Mouse (Mus musculus): ENCODE measurements around the gene Gm49396. TPM values are rescaled to one million over a fixed set of nuclear protein-coding genes. Genes with fewer than 3 reads are reported as not detected.
A peak's percentile ranks its signal among the peaks of the same experiment; 100 is the strongest.

Gene Gm49396
- polyA plus RNA-seq, 1 experiment from 2014 or later: 20.7 TPM

GRCm38 (mm10) chr7:30556894-30557536 is 6.1 kb upstream of the Gm49396 start:
- ATAC-seq (replicated peaks): no peak
- Histone ChIP-seq H3K4me1 (peaks cover 37% of the 10 kb centered on the region), H3K27ac (no peak overlapping the region), H3K9ac (no peak overlapping the region), H3K27me3 (replicated peaks) (no peaks in the 10 kb centered on the region), H3K4me3 (no peak overlapping the region), H3K9me3 (no peaks in the 10 kb centered on the region), H3K4me2 (no peak overlapping the region), H3K36me3 (replicated peaks) (peaks cover 28% of the 10 kb centered on the region; the same call in 1 of the 2 replicates)
- 92% methylated on average over 18 of the region's 18 CpGs for WGBS

- H3K4me3 ChIP-seq: peak overlapping the region; percentile 60; the same call in 1 of the 2 replicates
- no peaks in the 10 kb centered on the region for H3K27me3 ChIP-seq (replicated peaks)
- no peak for ATAC-seq (replicated peaks)
- no peaks in the 10 kb centered on the region for H3K9me3 ChIP-seq
- 87% methylated on average over 13 of the region's 13 CpGs for WGBS
- peak overlapping the region; percentile 70; the same call in 1 of the 2 replicates for H3K9ac ChIP-seq
- H3K36me3 ChIP-seq (replicated peaks): peaks cover 28% of the 10 kb centered on the region; the same call in 1 of the 2 replicates
- H3K4me1 ChIP-seq: peaks cover 36% of the 10 kb centered on the region
- H3K27ac ChIP-seq: no peak overlapping the region
- H3K4me2 ChIP-seq: peak overlapping the region; percentile 97; the same call in 1 of the 2 replicates
These were observed 5.1 kb upstream of the Gm49396 start for GRCm38 (mm10) chr7:30557901-30558514.

GRCm38 (mm10) chr7:30558656-30559442 is 4.3 kb upstream of the Gm49396 start:
- no peaks in the 10 kb centered on the region for H3K9me3 ChIP-seq
- peak overlapping the region; percentile 97 for H3K4me2 ChIP-seq
- WGBS: 17% methylated on average over 12 of the region's 12 CpGs
- H3K27me3 ChIP-seq (replicated peaks): no peaks in the 10 kb centered on the region
- H3K36me3 ChIP-seq (replicated peaks): peaks cover 28% of the 10 kb centered on the region; the same call in 1 of the 2 replicates
- H3K9ac ChIP-seq: peak overlapping the region; percentile 70
- ATAC-seq (replicated peaks): no peak
- H3K27ac ChIP-seq: peak overlapping the region; percentile 71
- peak overlapping the region; percentile 60 for H3K4me3 ChIP-seq
- H3K4me1 ChIP-seq: peaks cover 30% of the 10 kb centered on the region

GRCm38 (mm10) chr7:30559443-30559954 is 3.6 kb upstream of the Gm49396 start, which contains the start of gene Lin37:
Lin37 (minus strand) TSS chr7:30559838.
- Histone ChIP-seq H3K27ac (peak within 1 kb of the TSS; percentile 71), H3K4me3 (peak within 1 kb of the TSS; percentile 60)

GRCm38 (mm10) chr7:30560296-30560695 is 2.8 kb upstream of the Gm49396 start:
- Histone ChIP-seq H3K4me3 (no peak overlapping the region), H3K36me3 (replicated peaks) (peaks cover 18% of the 10 kb centered on the region; the same call in 1 of the 2 replicates), H3K9me3 (no peaks in the 10 kb centered on the region), H3K27ac (peak overlapping the region; percentile 64; the same call in 1 of the 2 replicates), H3K9ac (no peak overlapping the region), H3K27me3 (replicated peaks) (no peaks in the 10 kb centered on the region), H3K4me2 (peak overlapping the region; percentile 97; the same call in 1 of the 2 replicates), H3K4me1 (peaks cover 35% of the 10 kb centered on the region)
- 64% methylated on average over 2 of the region's 2 CpGs for WGBS
- ATAC-seq (replicated peaks): no peak

More at GRCm38 (mm10) chr7:30559443-30559954, 3.6 kb upstream of the Gm49396 start, which contains the start of gene Lin37:
- peaks cover 26% of the 10 kb centered on the region; the same call in 1 of the 2 replicates for H3K36me3 ChIP-seq (replicated peaks)
- H3K9ac ChIP-seq: peak within 1 kb of the TSS; percentile 70
- H3K9me3 ChIP-seq: no peaks in the 10 kb centered on the region
- peak within 1 kb of the TSS; percentile 97 for H3K4me2 ChIP-seq
- under 1% methylated on average over 20 of the region's 20 CpGs for WGBS
- peak; percentile 89 for ATAC-seq (replicated peaks)
- peaks cover 35% of the 10 kb centered on the region for H3K4me1 ChIP-seq
- no peaks in the 10 kb centered on the region for H3K27me3 ChIP-seq (replicated peaks)

GRCm38 (mm10) chr7:30562526-30563116 is 523 bp upstream of the Gm49396 start:
- Histone ChIP-seq H3K27me3 (replicated peaks) (no peaks in the 10 kb centered on the region), H3K4me1 (peaks cover 35% of the 10 kb centered on the region), H3K4me3 (peak overlapping the region; percentile 95), H3K36me3 (replicated peaks) (peaks cover 12% of the 10 kb centered on the region; the same call in 1 of the 2 replicates), H3K9ac (peak overlapping the region; percentile 84), H3K9me3 (no peaks in the 10 kb centered on the region), H3K27ac (peak overlapping the region; percentile 96), H3K4me2 (peak overlapping the region; percentile 89)
- 2% methylated on average over 27 of the region's 27 CpGs for WGBS
- ATAC-seq (replicated peaks): no peak

GRCm38 (mm10) chr7:30563906-30564280 is 749 bp downstream of the Gm49396 start:
- peak overlapping the region; percentile 96 for H3K27ac ChIP-seq
- H3K27me3 ChIP-seq (replicated peaks): no peaks in the 10 kb centered on the region
- ATAC-seq (replicated peaks): no peak
- H3K4me2 ChIP-seq: peak overlapping the region; percentile 89
- H3K36me3 ChIP-seq (replicated peaks): peaks cover 22% of the 10 kb centered on the region; the same call in 1 of the 2 replicates
- WGBS: 30% methylated on average over 6 of the region's 6 CpGs
- H3K4me1 ChIP-seq: peaks cover 24% of the 10 kb centered on the region
- H3K4me3 ChIP-seq: peak overlapping the region; percentile 95
- H3K9ac ChIP-seq: peak overlapping the region; percentile 84
- no peaks in the 10 kb centered on the region for H3K9me3 ChIP-seq

- no peak within 1 kb of the TSS for H3K4me3 ChIP-seq
- peaks cover 34% of the 10 kb centered on the region for H3K36me3 ChIP-seq (replicated peaks)
- no peak within 1 kb of the TSS for H3K27ac ChIP-seq
- no peaks in the 10 kb centered on the region for H3K27me3 ChIP-seq (replicated peaks)
- peaks cover 19% of the 10 kb centered on the region for H3K4me1 ChIP-seq
- peak within 1 kb of the TSS; percentile 89 for H3K4me2 ChIP-seq
- 92% methylated on average over 12 of the region's 12 CpGs for WGBS
- no peaks in the 10 kb centered on the region for H3K9me3 ChIP-seq
- no peak within 1 kb of the TSS for H3K9ac ChIP-seq
- no peak for ATAC-seq (replicated peaks)
These were observed 1.9 kb downstream of the Gm49396 start, which contains the start of gene Igflr1 for GRCm38 (mm10) chr7:30564970-30565571. Igflr1 (plus strand) TSS chr7:30565427.

GRCm38 (mm10) chr7:30566033-30566432 is 2.9 kb downstream of the Gm49396 start:
- no peak overlapping the region for H3K4me3 ChIP-seq
- no peak overlapping the region for H3K4me2 ChIP-seq
- no peaks in the 10 kb centered on the region for H3K9me3 ChIP-seq
- H3K36me3 ChIP-seq (replicated peaks): peaks cover 43% of the 10 kb centered on the region
- 92% methylated on average over 9 of the region's 9 CpGs for WGBS
- H3K4me1 ChIP-seq: peaks cover 15% of the 10 kb centered on the region
- no peak overlapping the region for H3K9ac ChIP-seq
- no peak for ATAC-seq (replicated peaks)
- H3K27me3 ChIP-seq (replicated peaks): no peaks in the 10 kb centered on the region
- no peak overlapping the region for H3K27ac ChIP-seq

GRCm38 (mm10) chr7:30567555-30567954 is 4.4 kb downstream of the Gm49396 start:
- WGBS: 90% methylated on average over 11 of the region's 11 CpGs
- peaks cover 9% of the 10 kb centered on the region for H3K4me1 ChIP-seq
- no peak overlapping the region for H3K27ac ChIP-seq
- H3K4me3 ChIP-seq: no peak overlapping the region
- peaks cover 56% of the 10 kb centered on the region for H3K36me3 ChIP-seq (replicated peaks)
- ATAC-seq (replicated peaks): no peak
- H3K9ac ChIP-seq: no peak overlapping the region
- H3K27me3 ChIP-seq (replicated peaks): no peaks in the 10 kb centered on the region
- H3K4me2 ChIP-seq: no peak overlapping the region
- no peaks in the 10 kb centered on the region for H3K9me3 ChIP-seq

- Histone ChIP-seq H3K4me1 (no peaks in the 10 kb centered on the region), H3K36me3 (replicated peaks) (peaks cover 92% of the 10 kb centered on the region), H3K9me3 (no peaks in the 10 kb centered on the region), H3K27me3 (replicated peaks) (no peaks in the 10 kb centered on the region), H3K9ac (no peak overlapping the region), H3K4me3 (no peak overlapping the region), H3K27ac (no peak overlapping the region), H3K4me2 (no peak overlapping the region)
- whole genome bisulfite sequencing: 92% methylated on average over 5 of the region's 5 CpGs
- ATAC-seq (replicated peaks): no peak
These were observed 9.2 kb downstream of the Gm49396 start for GRCm38 (mm10) chr7:30572389-30572788.
